Mouse (Mus musculus) left cerebral cortex, postnatal 36 days (tissue): ENCODE measurements around the gene Paqr6. TPM values are rescaled to one million over a fixed set of nuclear protein-coding genes. Genes with fewer than 3 reads are reported as not detected.

ENCODE experiments used
- DNase-seq, 2 experiments: peaks; one replicate each; pipeline ENCODE4 v3.0.0; 2021 to 2022; ENCODE audit warnings: low spot score in 2 of 2, mixed read lengths in 1 of 2
- intact Hi-C: fragments of 180-260 bp; cut with DNase I; formaldehyde crosslinking; loops from one replicate; pipeline ENCODE4 v1.15.1; 2025
- total RNA-seq, 2 experiments: library from RNA; stranded (reverse); gene quantifications; 2 replicates each; pipeline ENCODE4 v1.2.3; 2021

Gene Paqr6
- total RNA-seq, 2 experiments from 2014 or later: 6.9 to 8.4 TPM

DNA sequence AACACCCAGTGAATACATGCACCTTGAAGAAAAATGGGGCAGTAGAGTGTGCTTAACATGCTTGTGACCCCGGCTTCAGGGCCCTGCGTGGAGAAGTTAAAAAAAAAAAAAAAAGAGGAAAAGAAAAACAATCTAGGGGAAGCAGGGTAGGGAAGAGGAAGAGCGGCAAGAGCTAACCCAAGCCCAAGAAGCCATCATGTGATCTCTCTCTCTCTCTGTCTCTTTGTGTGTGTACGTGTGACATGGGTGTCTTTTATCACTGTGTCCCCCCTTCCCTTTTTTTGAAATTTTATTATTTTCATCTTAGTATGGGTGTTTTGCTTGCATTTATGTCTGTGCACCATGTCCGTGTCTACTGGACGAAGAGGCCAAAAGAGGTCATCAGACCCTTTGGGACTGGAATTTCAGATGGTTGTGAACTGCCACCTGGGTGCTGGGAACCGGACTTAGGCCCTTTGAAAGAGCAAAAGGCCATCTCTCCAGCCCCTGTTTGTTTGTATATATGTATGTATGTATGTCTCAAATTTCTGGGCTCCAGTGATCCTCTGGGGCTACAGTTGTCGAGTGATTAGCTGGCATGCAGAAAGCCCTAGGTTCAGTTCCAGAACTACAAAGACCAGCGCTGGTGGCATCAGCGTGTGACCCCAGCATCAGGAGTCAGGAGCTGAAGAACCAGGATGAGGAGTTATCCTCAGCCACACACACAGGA lies 39.3 kb downstream of the Paqr6 start:
- intact Hi-C loops: no loop called here
- no peak for DNase-seq

DNA sequence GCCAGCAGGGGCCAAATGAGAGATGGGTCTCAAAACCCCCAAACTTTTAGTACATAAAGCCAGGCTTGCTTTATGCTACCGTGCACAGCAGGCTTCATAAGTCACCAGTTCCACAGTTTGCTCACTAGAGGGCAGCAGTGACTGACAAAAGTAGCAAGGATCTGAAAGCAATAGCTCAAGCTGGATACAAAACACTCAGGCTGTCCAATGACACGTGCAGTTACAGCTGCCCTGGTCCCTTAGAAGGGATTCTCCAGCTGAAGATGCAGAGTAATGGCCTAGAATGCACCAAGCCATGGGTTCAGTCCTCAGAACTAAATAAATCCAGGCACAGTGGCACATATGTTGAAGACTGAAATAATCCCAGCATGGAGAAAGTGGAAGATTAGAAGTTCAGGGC lies 42.7 kb downstream of the Paqr6 start:
- intact Hi-C loops: loop anchor here (2.0 kb wide), 2 partner anchors 60 to 70 kb away; no protein-coding TSS in a partner anchor
- DNase-seq: peak; percentile 52 to 61

GRCm38 (mm10) chr3:88407529-88407928 lies 43.1 kb downstream of the Paqr6 start:
- intact Hi-C loops: loop anchor here (2.0 kb wide), 2 partner anchors 59 to 69 kb away; no protein-coding TSS in a partner anchor
- no peak for DNase-seq

DNA sequence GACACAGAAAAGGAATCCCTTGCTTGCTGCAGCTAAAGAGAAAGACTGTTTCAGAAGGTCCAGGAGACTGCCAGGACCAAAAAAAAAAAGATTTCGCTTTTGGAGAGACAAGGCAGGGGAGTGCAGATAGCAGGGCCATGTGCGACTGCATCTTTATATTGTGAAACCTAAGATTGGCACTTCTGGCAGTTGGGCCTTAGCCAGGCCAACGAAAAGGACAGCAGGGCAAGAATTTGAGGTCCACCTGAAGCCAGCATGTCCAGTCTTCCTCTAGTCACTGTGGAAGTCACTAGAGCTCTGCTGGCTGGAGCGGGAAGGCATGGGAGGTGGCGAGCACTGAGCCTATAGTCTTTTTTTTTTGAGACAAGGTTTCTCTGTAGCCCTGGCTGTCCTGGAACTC lies 44.6 kb downstream of the Paqr6 start:
- no peak for DNase-seq
- intact Hi-C loops: loop anchor here (1.0 kb wide), 1 partner anchor 27 kb away; no protein-coding TSS in a partner anchor

DNA sequence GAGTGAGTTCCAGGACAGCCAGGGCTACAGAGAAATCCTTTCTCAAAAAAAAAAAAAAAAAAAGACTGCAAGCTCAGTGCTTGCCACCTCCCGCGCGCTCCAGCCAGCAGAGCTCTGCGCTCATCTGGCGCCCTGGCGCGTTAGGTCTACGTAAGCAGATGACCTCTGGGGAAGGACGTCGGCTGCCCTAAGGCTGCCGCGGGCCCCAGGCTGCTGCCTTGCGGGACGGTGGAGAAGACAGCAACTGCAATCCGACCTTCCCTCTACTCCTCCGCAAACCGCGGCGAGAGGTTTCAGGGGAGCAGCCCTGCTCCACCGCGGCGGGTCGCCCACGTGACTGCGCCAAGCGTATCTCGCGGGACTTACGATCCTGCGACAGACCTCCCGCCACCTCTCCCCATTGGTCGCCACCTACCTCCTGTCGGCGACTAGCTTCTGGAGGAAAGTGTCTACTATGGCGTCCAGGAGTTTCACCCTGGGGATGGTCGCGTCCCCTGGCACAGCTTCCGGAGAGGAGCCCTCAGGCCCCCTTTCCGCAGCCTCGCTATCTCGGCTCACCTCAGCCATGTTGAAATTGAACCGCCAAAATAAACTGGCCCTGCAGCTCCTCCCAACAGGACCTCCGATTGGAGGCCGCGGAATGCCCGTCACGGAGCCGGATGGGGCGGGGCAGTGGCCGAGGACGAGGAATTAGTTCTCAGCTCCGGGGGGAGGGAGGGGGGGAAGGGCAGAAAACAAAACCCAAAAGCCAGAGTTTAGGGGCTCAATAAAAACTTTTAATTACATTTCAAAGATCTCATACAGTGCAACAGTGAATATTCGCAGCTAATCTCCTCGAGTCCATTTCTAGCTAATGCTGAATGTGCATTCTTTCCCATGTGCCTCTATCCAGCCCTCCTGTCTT lies 45.6 kb downstream of the Paqr6 start, which contains the start of gene Pmf1:
Pmf1 (minus strand) TSS at position 591 of the 904 bp plus-strand sequence.
- intact Hi-C loops: loop anchor here (1.0 to 5.0 kb wide), 3 partner anchors 15 to 122 kb away; partner anchors contain the start of genes Mex3a and Slc25a44
- peak; percentile 92 to 94 for DNase-seq

DNA sequence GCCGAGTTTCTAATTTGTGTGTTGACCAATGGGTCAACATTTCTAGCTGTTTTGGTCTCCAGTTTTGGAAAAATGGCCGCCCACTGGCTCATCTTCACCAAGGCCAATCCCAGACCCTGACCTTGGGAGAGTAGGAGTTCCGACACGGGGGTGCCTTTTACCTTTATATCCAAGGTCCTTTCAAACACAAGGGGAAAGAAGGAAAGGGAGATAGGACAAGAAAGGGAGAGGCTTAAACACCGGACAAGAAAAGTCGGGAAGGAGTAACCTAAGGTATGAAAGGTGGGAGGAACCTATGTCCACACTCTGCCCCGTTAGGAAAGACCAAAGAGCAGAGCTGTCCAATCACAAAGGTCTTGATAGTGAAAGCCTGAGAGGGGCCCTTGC lies 46.3 kb downstream of the Paqr6 start:
- intact Hi-C loops: loop anchor here (2.0 to 5.0 kb wide), 2 partner anchors 14 to 122 kb away; partner anchors contain the start of genes Mex3a and Slc25a44
- DNase-seq: no peak

GRCm38 (mm10) chr3:88411681-88412080 lies 47.3 kb downstream of the Paqr6 start:
- intact Hi-C loops: loop anchor here (2.0 to 5.0 kb wide), 2 partner anchors 13 to 121 kb away; partner anchors contain the start of genes Mex3a and Slc25a44

DNA sequence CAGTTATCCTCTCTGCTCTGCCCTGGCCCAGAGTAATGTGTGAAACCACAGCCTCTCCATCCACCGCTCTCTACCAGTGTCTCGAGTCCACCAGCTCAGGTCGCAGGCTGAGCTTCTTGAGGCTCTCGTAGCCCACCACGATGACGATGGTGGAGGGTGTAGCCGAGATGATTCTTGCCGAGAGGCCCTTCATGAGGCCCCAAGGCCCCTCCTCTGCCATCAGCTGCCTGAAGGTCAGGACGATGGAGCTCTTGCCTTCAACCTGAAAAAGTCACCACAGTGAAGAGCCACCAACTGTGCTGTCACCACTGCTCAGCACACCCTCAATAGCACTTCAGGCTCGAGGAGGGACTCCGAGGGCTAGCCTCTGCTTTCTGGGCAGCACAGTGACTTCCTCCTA lies 48.3 kb downstream of the Paqr6 start:
- no peak for DNase-seq
- intact Hi-C loops: loop anchor here (5.0 kb wide), 1 partner anchor 120 kb away; the partner anchor contains the start of gene Mex3a

More at GRCm38 (mm10) chr3:88411681-88412080, 47.3 kb downstream of the Paqr6 start:
- no peak for DNase-seq

DNA sequence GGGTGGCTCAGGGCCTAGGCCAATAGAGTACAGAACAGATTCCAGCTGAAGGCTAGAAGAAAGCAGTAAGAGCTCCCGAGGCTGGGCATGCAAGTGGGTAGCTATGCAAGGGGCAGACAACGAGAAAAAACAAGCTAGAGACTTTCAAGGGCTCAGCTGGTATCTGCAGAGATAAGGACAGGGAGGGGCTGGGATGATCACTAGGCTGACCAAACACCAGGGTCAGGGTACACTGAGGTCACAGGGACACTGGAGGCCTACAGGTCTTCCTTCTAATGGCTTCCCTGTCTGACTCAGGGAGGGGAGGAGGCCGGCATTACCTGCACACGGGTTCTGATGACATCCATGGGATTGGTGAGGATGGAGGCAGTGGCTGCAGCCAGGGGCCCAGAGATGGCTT lies 51.3 kb downstream of the Paqr6 start:
- no peak for DNase-seq
- intact Hi-C loops: no loop called here

DNA sequence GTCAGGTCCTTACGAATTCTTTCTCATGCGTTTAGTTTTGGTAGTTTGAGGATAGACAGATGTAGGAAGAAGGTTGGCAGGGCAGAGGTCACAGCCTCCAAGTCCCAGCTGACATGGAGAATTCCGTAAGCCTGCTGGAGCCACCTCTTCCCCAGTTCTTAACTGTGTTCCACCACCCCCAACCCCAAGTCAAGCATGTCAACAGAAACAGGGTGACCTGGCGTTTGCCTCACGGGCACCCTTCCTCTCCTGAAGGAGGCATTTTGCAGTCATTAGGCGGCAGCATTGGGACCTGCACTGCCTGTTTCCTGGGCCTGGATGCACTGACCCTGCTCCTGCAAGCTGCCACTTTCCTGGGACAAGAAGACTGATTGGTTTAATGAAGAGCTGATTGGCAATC lies 53.6 kb downstream of the Paqr6 start:
- intact Hi-C loops: no loop called here
- no peak for DNase-seq

Other genes starting within 250 kb of the Paqr6 start
- gene Mef2d, start 222.2 kb upstream of the Paqr6 start, total RNA-seq: 100 to 1,000 TPM; 203 to 231 TPM
- not detected for gene Rhbg, start 109.9 kb upstream of the Paqr6 start, total RNA-seq
- gene Gm38392, start 77.4 kb upstream of the Paqr6 start, total RNA-seq: under 1 TPM; 0.45 to 0.52 TPM
- 1 to 10 TPM; 2.3 to 6.0 TPM for gene Tsacc, start 67.6 kb upstream of the Paqr6 start, total RNA-seq
- gene Cct3, start 67.5 kb upstream of the Paqr6 start, total RNA-seq: 100 to 1,000 TPM; 170 TPM
- gene Glmp, start 39.6 kb upstream of the Paqr6 start, total RNA-seq: 100 to 1,000 TPM in 1 of 2 experiments, 10 to 100 TPM in 1; 90.8 to 101 TPM
- 1 to 10 TPM in 1 of 2 experiments, under 1 TPM in 1; 0.41 to 1.8 TPM for gene Tmem79, start 28.4 kb upstream of the Paqr6 start, total RNA-seq
- gene Smg5, start 28.3 kb upstream of the Paqr6 start, total RNA-seq: 10 to 100 TPM; 68.3 to 82.9 TPM
- gene Bglap3, start 8.2 kb downstream of the Paqr6 start, total RNA-seq: 1 to 10 TPM in 1 of 2 experiments, not detected in 1; 1.8 TPM
- 1 to 10 TPM; 2.6 to 2.7 TPM for gene Bglap2, start 14.1 kb downstream of the Paqr6 start, total RNA-seq
- 1 to 10 TPM in 1 of 2 experiments, not detected in 1; 1.8 TPM for gene Bglap, start 19.9 kb downstream of the Paqr6 start, total RNA-seq
- 1 to 10 TPM; 6.0 to 7.3 TPM for gene Pmf1, start 45.7 kb downstream of the Paqr6 start, total RNA-seq
- gene Slc25a44, start 60.6 kb downstream of the Paqr6 start, total RNA-seq: 10 to 100 TPM; 77.1 to 84.0 TPM
- 10 to 100 TPM; 52.2 to 66.7 TPM for gene Sema4a, start 96.6 kb downstream of the Paqr6 start, total RNA-seq
- gene Lmna, start 145.4 kb downstream of the Paqr6 start, total RNA-seq: 10 to 100 TPM; 47.1 to 57.3 TPM
- gene Mex3a, start 167.8 kb downstream of the Paqr6 start, total RNA-seq: 1 to 10 TPM; 2.6 to 2.9 TPM
- not detected for gene Rab25, start 183.7 kb downstream of the Paqr6 start, total RNA-seq
- 100 to 1,000 TPM; 103 to 106 TPM for gene Lamtor2, start 188.5 kb downstream of the Paqr6 start, total RNA-seq
- 100 to 1,000 TPM; 129 to 137 TPM for gene Ubqln4, start 189.2 kb downstream of the Paqr6 start, total RNA-seq
- gene Ssr2, start 211.3 kb downstream of the Paqr6 start, total RNA-seq: 10 to 100 TPM; 90.4 to 94.5 TPM
- 100 to 1,000 TPM; 250 to 281 TPM for gene Arhgef2, start 241.4 kb downstream of the Paqr6 start, total RNA-seq